Mouse (Mus musculus): Measurements from ENCODE around the gene Ces1c. TPM values are rescaled to one million over a fixed set of nuclear protein-coding genes. Genes with fewer than 3 reads are reported as not detected.

Gene Ces1c
- total RNA-seq (2021): not detected
- 0.94 TPM in 1 of 2 replicates, not detected in the other for polyA plus RNA-seq (2012; rRNA removed)
- long read RNA-seq: 0 reads

DNA sequence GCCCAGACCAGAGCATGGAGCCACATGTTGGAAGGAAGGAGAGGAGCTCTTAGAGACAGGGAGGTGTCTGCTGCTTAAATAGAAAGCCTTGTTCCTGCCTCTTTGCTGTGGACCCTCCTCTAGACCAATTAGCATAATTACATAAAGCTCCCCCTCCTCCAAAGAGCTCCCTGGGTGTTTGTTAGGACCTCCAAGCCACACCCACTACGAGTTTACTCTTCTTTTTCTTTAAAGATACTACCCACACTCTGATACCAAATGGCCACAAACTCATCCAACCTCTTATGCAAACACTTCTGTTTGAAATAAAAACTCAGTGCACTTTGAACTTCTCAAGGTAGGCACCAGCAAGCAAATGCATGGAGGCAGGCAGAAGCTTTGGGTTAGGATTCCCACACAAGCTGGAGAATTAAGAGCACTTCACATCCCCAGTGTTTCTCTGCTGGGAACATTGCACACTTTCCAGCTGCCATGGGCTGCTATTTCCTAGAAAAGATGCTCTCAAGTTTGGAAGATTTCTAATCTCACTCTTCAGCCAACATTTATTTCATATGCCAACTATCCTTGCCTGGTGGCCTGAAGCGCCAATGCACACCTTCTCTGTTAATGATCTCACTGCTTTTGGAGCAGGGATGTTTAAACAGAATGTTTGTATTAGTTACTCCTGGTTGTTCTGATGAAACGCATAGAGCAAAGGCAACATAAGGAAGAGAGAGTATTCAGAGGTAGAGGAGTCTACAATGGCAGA, at the start of gene Ces1c:
Gene Ces1c, minus strand, starts transcription at position 51 of the 748 bp plus-strand sequence.
- intact Hi-C loops (cut with DNase I): no loop called here
- H3K4me3 ChIP-seq: no peak within 1 kb of the TSS
- no peaks in the 10 kb centered on the region for H3K79me2 ChIP-seq (replicated peaks; ENCODE audit: control insufficient read depth, insufficient read depth, low read length)
- TF ChIP-seq POLR2A (IDR thresholded peaks at IDR 0.05; ENCODE audit: insufficient read depth, low read depth, low read length): no peak
- TF ChIP-seq EP300 (IDR thresholded peaks at IDR 0.05; ENCODE audit: insufficient read depth, low read depth, low read length): no peak
- no peak for TF ChIP-seq CTCF (IDR thresholded peaks at IDR 0.05)
- 76% methylated on average over 3 of the region's 3 CpGs for WGBS
- H3K4me1 ChIP-seq (ENCODE audit: control insufficient read depth, insufficient read depth, low read length): no peaks in the 10 kb centered on the region; the same call in 1 of the 2 replicates
- no peaks in the 10 kb centered on the region for H3K27me3 ChIP-seq (ENCODE audit: control insufficient read depth, insufficient read depth, low read length)
- H3K9ac ChIP-seq (ENCODE audit: low read depth, low read length): no peak within 1 kb of the TSS
- no peak for DNase-seq
- H3K27ac ChIP-seq: no peak within 1 kb of the TSS
- H3K36me3 ChIP-seq (ENCODE audit: control insufficient read depth, insufficient read depth, low read length): no peaks in the 10 kb centered on the region

DNA sequence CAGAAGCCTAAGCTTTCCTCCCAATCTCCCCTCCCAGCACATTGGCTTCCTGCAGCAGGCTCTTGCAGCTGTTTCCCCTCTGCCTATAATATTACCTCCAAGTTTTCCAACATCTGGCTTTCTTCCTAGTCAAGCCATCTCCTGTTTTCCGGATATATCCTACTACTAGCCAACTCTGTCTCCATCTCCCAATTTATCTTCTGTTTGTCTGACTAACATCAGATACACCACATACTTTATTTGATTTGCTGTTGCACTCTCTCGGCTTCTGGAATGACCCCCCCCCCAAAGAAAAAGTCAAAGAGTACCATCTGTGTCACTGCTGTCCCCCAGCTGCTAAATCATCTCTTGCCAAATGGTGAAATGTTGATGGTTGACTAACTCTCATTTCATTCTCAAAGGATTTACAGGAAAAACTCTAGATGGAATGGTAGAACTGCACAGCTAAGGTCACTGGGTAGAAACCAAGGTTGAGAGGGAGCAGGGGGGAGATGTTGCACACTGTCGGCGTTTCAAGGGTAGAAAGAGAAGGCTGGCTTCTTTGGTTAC, 49.6 kb upstream of the Ces1c start:
- H3K79me2 ChIP-seq (replicated peaks; ENCODE audit: control insufficient read depth, insufficient read depth, low read length): no peaks in the 10 kb centered on the region

DNA sequence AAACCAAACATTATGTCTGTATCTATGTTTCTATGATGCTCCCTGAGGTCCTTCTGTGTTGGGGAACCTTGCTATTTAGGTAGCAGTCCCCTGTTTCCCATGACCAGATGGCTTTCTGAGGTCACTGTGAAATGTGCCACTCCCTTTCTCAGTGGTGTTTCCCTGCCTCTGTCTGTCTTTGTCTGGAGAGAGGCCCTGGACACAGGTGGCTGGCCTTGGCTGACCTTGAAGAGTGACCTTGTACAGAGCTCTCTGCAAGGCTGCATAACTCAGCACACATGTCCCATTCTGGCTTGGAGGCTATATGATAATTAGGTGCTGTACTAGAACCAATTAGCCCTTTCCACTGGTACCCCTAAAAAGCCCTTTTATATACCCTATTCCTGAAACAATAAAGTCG, 45.5 kb upstream of the Ces1c start:
- Histone ChIP-seq H3K36me3 (ENCODE audit: control insufficient read depth, insufficient read depth, low read length) (peaks cover 25% of the 10 kb centered on the region), H3K79me2 (replicated peaks; ENCODE audit: control insufficient read depth, insufficient read depth, low read length) (no peaks in the 10 kb centered on the region), H3K27me3 (ENCODE audit: control insufficient read depth, insufficient read depth, low read length) (no peaks in the 10 kb centered on the region), H3K4me1 (ENCODE audit: control insufficient read depth, insufficient read depth, low read length) (peaks cover 5% of the 10 kb centered on the region), H3K9ac (ENCODE audit: low read depth, low read length) (no peak overlapping the region), H3K4me3 (no peak overlapping the region), H3K27ac (no peak overlapping the region)
- no peak for DNase-seq
- intact Hi-C loops (cut with DNase I): no loop called here
- TF ChIP-seq CTCF (IDR thresholded peaks at IDR 0.05) (no peak), POLR2A (IDR thresholded peaks at IDR 0.05; ENCODE audit: insufficient read depth, low read depth, low read length) (no peak), EP300 (IDR thresholded peaks at IDR 0.05; ENCODE audit: insufficient read depth, low read depth, low read length) (no peak)
- 36% methylated on average over 1 of the region's 1 CpGs for WGBS

More for the DNA sequence above, 49.6 kb upstream of the Ces1c start:
- Histone ChIP-seq H3K27ac (peak overlapping the region; percentile 23), H3K4me3 (no peak overlapping the region), H3K9ac (ENCODE audit: low read depth, low read length) (no peak overlapping the region), H3K36me3 (ENCODE audit: control insufficient read depth, insufficient read depth, low read length) (peaks cover 15% of the 10 kb centered on the region), H3K27me3 (ENCODE audit: control insufficient read depth, insufficient read depth, low read length) (no peaks in the 10 kb centered on the region), H3K4me1 (ENCODE audit: control insufficient read depth, insufficient read depth, low read length) (peaks cover 1% of the 10 kb centered on the region)
- 53% methylated on average over 4 of the region's 4 CpGs for WGBS
- no peak for TF ChIP-seq EP300 (IDR thresholded peaks at IDR 0.05; ENCODE audit: insufficient read depth, low read depth, low read length)
- TF ChIP-seq CTCF (IDR thresholded peaks at IDR 0.05): no peak
- TF ChIP-seq POLR2A (IDR thresholded peaks at IDR 0.05; ENCODE audit: insufficient read depth, low read depth, low read length): no peak
- peak in 1 of 2 experiments; percentile 30 for DNase-seq
- intact Hi-C loops (cut with DNase I): no loop called here

DNA sequence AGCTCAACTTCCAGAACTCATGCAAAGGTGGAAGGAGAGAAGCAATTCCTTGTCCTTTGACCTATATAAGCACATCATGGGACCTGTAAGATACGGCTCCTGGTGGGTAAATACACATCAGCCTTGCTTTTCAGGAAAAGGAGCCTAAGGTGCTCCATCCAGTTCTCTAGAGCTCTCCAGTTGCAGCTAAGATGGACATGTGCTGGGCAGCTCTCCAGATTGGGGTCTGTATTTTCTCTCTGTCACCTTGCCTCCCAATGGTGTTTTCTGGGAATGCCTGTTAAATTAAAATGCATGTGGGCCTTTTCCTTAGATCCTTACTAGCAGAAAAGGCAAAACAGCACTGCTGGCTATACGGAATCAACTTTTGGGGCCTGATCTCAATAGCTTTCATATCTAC, 43.5 kb upstream of the Ces1c start:
- Histone ChIP-seq H3K36me3 (ENCODE audit: control insufficient read depth, insufficient read depth, low read length) (peaks cover 32% of the 10 kb centered on the region), H3K9ac (ENCODE audit: low read depth, low read length) (no peak overlapping the region), H3K4me3 (no peak overlapping the region), H3K27ac (no peak overlapping the region), H3K4me1 (ENCODE audit: control insufficient read depth, insufficient read depth, low read length) (peaks cover 6% of the 10 kb centered on the region), H3K27me3 (ENCODE audit: control insufficient read depth, insufficient read depth, low read length) (no peaks in the 10 kb centered on the region), H3K79me2 (replicated peaks; ENCODE audit: control insufficient read depth, insufficient read depth, low read length) (no peaks in the 10 kb centered on the region)
- intact Hi-C loops (cut with DNase I): no loop called here
- no peak for TF ChIP-seq CTCF (IDR thresholded peaks at IDR 0.05)
- TF ChIP-seq EP300 (IDR thresholded peaks at IDR 0.05; ENCODE audit: insufficient read depth, low read depth, low read length): no peak
- no peak for TF ChIP-seq POLR2A (IDR thresholded peaks at IDR 0.05; ENCODE audit: insufficient read depth, low read depth, low read length)
- 73% methylated on average over 2 of the region's 2 CpGs for WGBS
- DNase-seq: no peak

GRCm38 (mm10) chr8:93171846-93172590, 40.9 kb upstream of the Ces1c start:
- intact Hi-C loops (cut with DNase I): no loop called here
- Histone ChIP-seq H3K27me3 (ENCODE audit: control insufficient read depth, insufficient read depth, low read length) (no peaks in the 10 kb centered on the region), H3K9ac (ENCODE audit: low read depth, low read length) (no peak overlapping the region), H3K4me1 (ENCODE audit: control insufficient read depth, insufficient read depth, low read length) (peaks cover 6% of the 10 kb centered on the region), H3K36me3 (ENCODE audit: control insufficient read depth, insufficient read depth, low read length) (peaks cover 28% of the 10 kb centered on the region), H3K79me2 (replicated peaks; ENCODE audit: control insufficient read depth, insufficient read depth, low read length) (no peaks in the 10 kb centered on the region), H3K27ac (peak overlapping the region; percentile 61), H3K4me3 (no peak overlapping the region)
- peak; percentile 68 to 78 for DNase-seq
- TF ChIP-seq POLR2A (IDR thresholded peaks at IDR 0.05; ENCODE audit: insufficient read depth, low read depth, low read length): no peak
- no peak for TF ChIP-seq CTCF (IDR thresholded peaks at IDR 0.05)
- 0 out of 2 replicates have a peak, but pooled peaks have one; percentile 38 for TF ChIP-seq EP300 (IDR thresholded peaks at IDR 0.05; ENCODE audit: insufficient read depth, low read depth, low read length)
- 7% methylated on average over 1 of the region's 1 CpGs for WGBS
